Mouse (Mus musculus) ovary, adult 18-20 months (tissue): ENCODE data around the gene Tk2.

Experiments
- DNase-seq: peaks from one replicate; pipeline ENCODE4 v3.0.0; 2022; ENCODE audit warnings: low spot score, mixed read lengths

The Tk2 gene

GRCm38 (mm10) chr8:104219806-104220205, 28.6 kb downstream of the Tk2 start:
- DNase-seq, result peak; percentile 29

GRCm38 (mm10) chr8:104219079-104219478, 29.3 kb downstream of the Tk2 start:
- no peak for DNase-seq

- DNase-seq, result no peak
Measured at GRCm38 (mm10) chr8:104217601-104218000, 30.8 kb downstream of the Tk2 start.

GRCm38 (mm10) chr8:104205292-104205691, 43.1 kb downstream of the Tk2 start:
- DNase-seq, result no peak

GRCm38 (mm10) chr8:104202320-104202719, 46.0 kb downstream of the Tk2 start:
- no peak for DNase-seq

GRCm38 (mm10) chr8:104201622-104202021, 46.7 kb downstream of the Tk2 start:
- no peak for DNase-seq

- DNase-seq, result no peak
Measured at GRCm38 (mm10) chr8:104199802-104200201, 48.6 kb downstream of the Tk2 start.

GRCm38 (mm10) chr8:104191496-104191895, 56.9 kb downstream of the Tk2 start:
- DNase-seq, result no peak

- DNase-seq, result no peak
Measured at GRCm38 (mm10) chr8:104190777-104191468, 57.4 kb downstream of the Tk2 start.

- no peak for DNase-seq
Measured at GRCm38 (mm10) chr8:104188459-104188858, 59.9 kb downstream of the Tk2 start.

- DNase-seq, result no peak
Measured at GRCm38 (mm10) chr8:104187622-104188021, 60.7 kb downstream of the Tk2 start.

GRCm38 (mm10) chr8:104186827-104187226, 61.5 kb downstream of the Tk2 start:
- DNase-seq, result no peak

GRCm38 (mm10) chr8:104184905-104185304, 63.5 kb downstream of the Tk2 start:
- DNase-seq, result no peak

- DNase-seq, result no peak
Measured at GRCm38 (mm10) chr8:104177054-104177453, 71.3 kb downstream of the Tk2 start.
